Mouse (Mus musculus) E14TG2a.4 (cell line): ENCODE measurements around the gene Aipl1.

Source experiments
- CTCF ChIP-seq: conservative IDR thresholded peaks from 2 replicates; pipeline ENCODE4 v1.5.1; 2014; ENCODE audit warnings: low read length
- NANOG ChIP-seq: IDR thresholded peaks from 2 replicates; pipeline ENCODE4 v1.6.1; 2014; ENCODE audit warnings: borderline replicate concordance, low read length, mixed read lengths

- TF ChIP-seq CTCF: no peak
- TF ChIP-seq NANOG: no peak
These were observed 47.0 kb upstream of the Aipl1 start for GRCm38 (mm10) chr11:72084337-72084736.
